Mouse (Mus musculus): ENCODE data around the gene Scel. TPM values are rescaled to one million over a fixed set of nuclear protein-coding genes. Genes with fewer than 3 reads are reported as not detected.
A peak's percentile ranks its signal among the peaks of the same experiment; 100 is the strongest.

Gene Scel
- polyA plus RNA-seq, 1 experiment = not detected

DNA sequence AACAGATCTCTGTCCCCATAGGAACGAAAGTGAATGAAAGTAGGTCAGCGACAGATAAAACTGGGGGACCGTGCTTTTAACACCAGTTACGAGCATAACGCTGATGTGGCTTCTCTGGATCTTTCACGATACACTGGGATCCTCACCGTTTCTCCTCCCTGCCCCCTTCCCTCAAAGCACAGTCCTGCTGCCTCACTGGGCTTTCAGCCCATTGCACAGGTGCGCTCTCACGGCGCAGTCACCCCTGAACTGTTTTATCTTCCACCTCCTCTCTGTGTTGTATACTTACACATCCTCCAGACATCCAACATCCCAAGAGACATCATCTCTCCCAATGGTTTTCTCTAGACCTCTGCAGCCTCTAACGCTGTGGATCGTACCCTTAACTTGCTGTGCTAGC, 33.1 kb downstream of the Scel start:
- H3K4me3 ChIP-seq (ENCODE audit: insufficient read depth, poor library complexity, severe bottlenecking) = no peak overlapping the region
- H3K79me3 ChIP-seq (ENCODE audit: low read depth) = no peaks in the 10 kb centered on the region
- no peaks in the 10 kb centered on the region for H3K79me2 ChIP-seq (ENCODE audit: control insufficient read depth, insufficient read depth)
- TF ChIP-seq CEBPB (IDR thresholded peaks at IDR 0.05; ENCODE audit: low read depth) = no peak
- TF ChIP-seq CTCF (IDR thresholded peaks at IDR 0.05; ENCODE audit: control insufficient read depth, insufficient read depth, insufficient read length) = no peak
- TF ChIP-seq MAX (IDR thresholded peaks at IDR 0.05) = no peak
- TF ChIP-seq MYOG (IDR thresholded peaks at IDR 0.05; ENCODE audit: control insufficient read depth, extremely low read depth, insufficient read length) = no peak
- no peak for TF ChIP-seq MYOD1 (IDR thresholded peaks at IDR 0.05; ENCODE audit: control insufficient read depth, insufficient read length, low read depth)
- no peak for TF ChIP-seq USF1 (IDR thresholded peaks at IDR 0.05; ENCODE audit: low read depth)
- TF ChIP-seq FOSL1 (IDR thresholded peaks at IDR 0.05; ENCODE audit: insufficient read depth, low read length, poor library complexity, severe bottlenecking) = no peak
- no peaks in the 10 kb centered on the region for H3K36me3 ChIP-seq (ENCODE audit: control insufficient read depth, insufficient read depth)
- H3ac ChIP-seq (ENCODE audit: control insufficient read depth, insufficient read length, low read depth) = no peak overlapping the region
- H3K27me3 ChIP-seq (ENCODE audit: control insufficient read depth, insufficient read depth, insufficient read length) = no peaks in the 10 kb centered on the region

DNA sequence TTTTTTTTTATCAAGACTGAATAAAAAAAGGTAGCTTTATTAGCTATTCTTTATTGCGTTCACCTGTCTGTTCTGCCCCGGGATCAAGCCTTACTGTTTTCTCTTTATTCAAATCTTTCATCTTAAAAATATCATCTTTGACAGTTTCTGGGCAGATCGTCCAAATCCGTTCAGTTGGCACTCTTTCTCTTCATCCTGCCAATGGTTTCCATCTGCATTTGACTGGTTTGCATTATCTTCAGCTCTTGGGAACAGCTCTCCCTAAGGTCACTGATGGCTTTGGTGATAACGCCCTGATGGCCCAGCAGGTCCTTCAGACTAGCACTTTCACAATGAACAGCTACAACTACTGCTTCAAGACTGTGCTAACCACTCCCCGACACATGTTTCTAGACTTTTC, 35.1 kb downstream of the Scel start:
- no peaks in the 10 kb centered on the region for H3K27me3 ChIP-seq (ENCODE audit: control insufficient read depth, insufficient read depth, insufficient read length)

DNA sequence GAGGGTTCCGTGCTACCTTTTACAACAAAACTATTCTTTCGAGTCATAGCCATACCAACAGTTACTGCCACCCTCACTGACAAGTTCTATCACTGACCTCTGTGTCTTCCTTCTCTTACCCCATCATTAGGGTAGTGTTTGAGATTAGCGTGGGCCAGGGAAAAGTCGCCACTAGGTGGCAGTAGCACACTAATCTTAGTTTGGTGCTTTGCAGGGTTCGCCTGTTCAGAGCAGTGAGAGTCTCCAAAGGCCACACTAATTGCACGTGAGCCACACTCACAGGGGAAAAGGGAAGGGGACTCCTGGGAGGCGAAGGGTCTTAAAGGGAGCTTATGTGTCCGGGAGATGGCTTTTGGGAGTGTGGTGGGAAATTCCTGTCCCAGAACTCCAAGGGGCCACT, 37.3 kb downstream of the Scel start:
- Histone ChIP-seq H3K79me2 (ENCODE audit: control insufficient read depth, insufficient read depth) (no peaks in the 10 kb centered on the region), H3K36me3 (ENCODE audit: control insufficient read depth, insufficient read depth) (no peaks in the 10 kb centered on the region), H3K4me3 (ENCODE audit: insufficient read depth, poor library complexity, severe bottlenecking) (no peak overlapping the region), H3K79me3 (ENCODE audit: low read depth) (no peaks in the 10 kb centered on the region), H3K27me3 (ENCODE audit: control insufficient read depth, insufficient read depth, insufficient read length) (no peaks in the 10 kb centered on the region), H3ac (ENCODE audit: control insufficient read depth, insufficient read length, low read depth) (no peak overlapping the region)
- TF ChIP-seq MYOG (IDR thresholded peaks at IDR 0.05; ENCODE audit: control insufficient read depth, extremely low read depth, insufficient read length) (no peak), CEBPB (IDR thresholded peaks at IDR 0.05; ENCODE audit: low read depth) (no peak), MYOD1 (IDR thresholded peaks at IDR 0.05; ENCODE audit: control insufficient read depth, insufficient read length, low read depth) (no peak), CTCF (IDR thresholded peaks at IDR 0.05; ENCODE audit: control insufficient read depth, insufficient read depth, insufficient read length) (peak; percentile 29), MAX (IDR thresholded peaks at IDR 0.05) (no peak)

More for the DNA sequence above, 35.1 kb downstream of the Scel start:
- H3ac ChIP-seq (ENCODE audit: control insufficient read depth, insufficient read length, low read depth) = no peak overlapping the region
- H3K79me2 ChIP-seq (ENCODE audit: control insufficient read depth, insufficient read depth) = no peaks in the 10 kb centered on the region
- no peak for TF ChIP-seq FOSL1 (IDR thresholded peaks at IDR 0.05; ENCODE audit: insufficient read depth, low read length, poor library complexity, severe bottlenecking)
- H3K79me3 ChIP-seq (ENCODE audit: low read depth) = no peaks in the 10 kb centered on the region
- no peak overlapping the region for H3K4me3 ChIP-seq (ENCODE audit: insufficient read depth, poor library complexity, severe bottlenecking)
- no peaks in the 10 kb centered on the region for H3K36me3 ChIP-seq (ENCODE audit: control insufficient read depth, insufficient read depth)

DNA sequence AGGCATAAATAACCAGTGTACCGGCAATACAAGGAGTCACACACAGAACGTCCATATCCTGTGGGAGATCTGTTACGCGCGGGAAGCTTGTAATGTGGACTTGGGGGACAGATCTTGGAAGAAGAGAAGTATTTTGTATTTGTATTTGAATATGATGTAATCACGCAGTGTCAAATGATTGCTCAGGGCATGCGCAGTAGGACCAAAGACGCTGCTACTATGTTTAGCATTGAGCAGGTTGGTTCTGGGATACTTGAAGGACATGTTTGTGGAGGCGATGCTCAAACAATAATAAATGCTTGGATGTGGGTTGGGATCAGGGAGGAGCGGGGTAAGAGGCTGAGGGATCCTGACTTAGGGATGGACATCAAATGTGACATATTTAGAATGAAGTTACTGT, 37.8 kb downstream of the Scel start:
- Histone ChIP-seq H3ac (ENCODE audit: control insufficient read depth, insufficient read length, low read depth) (no peak overlapping the region), H3K27me3 (ENCODE audit: control insufficient read depth, insufficient read depth, insufficient read length) (no peaks in the 10 kb centered on the region), H3K79me2 (ENCODE audit: control insufficient read depth, insufficient read depth) (no peaks in the 10 kb centered on the region), H3K4me3 (ENCODE audit: insufficient read depth, poor library complexity, severe bottlenecking) (no peak overlapping the region), H3K79me3 (ENCODE audit: low read depth) (no peaks in the 10 kb centered on the region), H3K36me3 (ENCODE audit: control insufficient read depth, insufficient read depth) (no peaks in the 10 kb centered on the region)
- TF ChIP-seq MYOD1 (IDR thresholded peaks at IDR 0.05; ENCODE audit: control insufficient read depth, insufficient read length, low read depth) = no peak
- no peak for TF ChIP-seq CEBPB (IDR thresholded peaks at IDR 0.05; ENCODE audit: low read depth)
- no peak for TF ChIP-seq FOSL1 (IDR thresholded peaks at IDR 0.05; ENCODE audit: insufficient read depth, low read length, poor library complexity, severe bottlenecking)

DNA sequence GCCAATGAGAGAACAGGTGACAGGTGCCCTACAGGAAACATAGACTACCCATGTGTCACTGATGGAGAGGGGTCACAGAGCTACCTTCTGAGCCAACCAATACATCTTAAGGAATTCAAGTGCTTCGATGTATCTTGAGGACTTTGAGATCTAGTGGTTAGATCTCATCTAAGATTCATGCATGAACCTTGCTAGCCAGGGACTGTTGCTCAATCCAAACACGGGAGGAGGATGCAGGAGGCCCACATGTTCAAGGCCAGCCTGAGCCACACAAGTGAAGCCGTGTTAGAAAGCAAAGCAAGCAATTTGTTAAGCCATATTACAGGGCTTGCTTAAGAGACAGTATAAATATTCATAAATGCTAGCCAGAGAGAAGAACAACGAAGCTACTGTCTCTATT, 38.8 kb downstream of the Scel start:
- Histone ChIP-seq H3K36me3 (ENCODE audit: control insufficient read depth, insufficient read depth) (no peaks in the 10 kb centered on the region), H3K27me3 (ENCODE audit: control insufficient read depth, insufficient read depth, insufficient read length) (no peaks in the 10 kb centered on the region), H3K4me3 (ENCODE audit: insufficient read depth, poor library complexity, severe bottlenecking) (no peak overlapping the region), H3ac (ENCODE audit: control insufficient read depth, insufficient read length, low read depth) (no peak overlapping the region), H3K79me2 (ENCODE audit: control insufficient read depth, insufficient read depth) (no peaks in the 10 kb centered on the region), H3K79me3 (ENCODE audit: low read depth) (no peaks in the 10 kb centered on the region)
- TF ChIP-seq MYOD1 (IDR thresholded peaks at IDR 0.05; ENCODE audit: control insufficient read depth, insufficient read length, low read depth) (no peak), FOSL1 (IDR thresholded peaks at IDR 0.05; ENCODE audit: insufficient read depth, low read length, poor library complexity, severe bottlenecking) (no peak), CTCF (IDR thresholded peaks at IDR 0.05; ENCODE audit: control insufficient read depth, insufficient read depth, insufficient read length) (no peak), USF1 (IDR thresholded peaks at IDR 0.05; ENCODE audit: low read depth) (no peak), CEBPB (IDR thresholded peaks at IDR 0.05; ENCODE audit: low read depth) (no peak), MYOG (IDR thresholded peaks at IDR 0.05; ENCODE audit: control insufficient read depth, extremely low read depth, insufficient read length) (no peak), MAX (IDR thresholded peaks at IDR 0.05) (no peak)

DNA sequence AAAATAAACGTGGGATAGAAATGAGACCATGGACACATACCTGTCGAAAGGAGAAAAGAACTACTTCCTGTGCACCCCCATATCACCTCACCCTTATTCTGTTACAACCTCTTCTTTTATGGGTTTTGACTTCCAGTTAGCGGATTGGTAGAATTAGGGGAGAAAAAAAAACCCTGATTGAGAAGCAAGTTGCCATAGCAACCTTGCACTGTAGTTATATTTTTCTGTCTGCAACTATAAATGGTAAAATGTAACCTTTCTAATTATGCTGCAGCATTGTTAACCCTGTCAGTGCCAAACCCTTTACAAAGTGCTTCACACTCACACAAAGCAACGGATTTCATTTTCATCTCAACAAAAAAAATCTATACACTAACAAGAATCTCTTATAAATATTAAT, 39.2 kb downstream of the Scel start:
- TF ChIP-seq FOSL1 (IDR thresholded peaks at IDR 0.05; ENCODE audit: insufficient read depth, low read length, poor library complexity, severe bottlenecking) (no peak), MYOD1 (IDR thresholded peaks at IDR 0.05; ENCODE audit: control insufficient read depth, insufficient read length, low read depth) (no peak), USF1 (IDR thresholded peaks at IDR 0.05; ENCODE audit: low read depth) (no peak), CTCF (IDR thresholded peaks at IDR 0.05; ENCODE audit: control insufficient read depth, insufficient read depth, insufficient read length) (no peak), MAX (IDR thresholded peaks at IDR 0.05) (no peak), CEBPB (IDR thresholded peaks at IDR 0.05; ENCODE audit: low read depth) (no peak), MYOG (IDR thresholded peaks at IDR 0.05; ENCODE audit: control insufficient read depth, extremely low read depth, insufficient read length) (no peak)

More for the DNA sequence above, 39.2 kb downstream of the Scel start:
- Histone ChIP-seq H3K79me2 (ENCODE audit: control insufficient read depth, insufficient read depth) (no peaks in the 10 kb centered on the region), H3K4me3 (ENCODE audit: insufficient read depth, poor library complexity, severe bottlenecking) (no peak overlapping the region), H3K36me3 (ENCODE audit: control insufficient read depth, insufficient read depth) (no peaks in the 10 kb centered on the region), H3ac (ENCODE audit: control insufficient read depth, insufficient read length, low read depth) (no peak overlapping the region), H3K27me3 (ENCODE audit: control insufficient read depth, insufficient read depth, insufficient read length) (no peaks in the 10 kb centered on the region), H3K79me3 (ENCODE audit: low read depth) (no peaks in the 10 kb centered on the region)
